Mouse (Mus musculus) left cerebral cortex, adult 9 months (tissue): ENCODE results near the gene Commd2.
A peak's percentile ranks its signal among the peaks of the same experiment; 100 is the strongest.

Experiments
- DNase-seq, 2 experiments: peaks; one replicate each; pipeline ENCODE4 v3.0.0; 2022; ENCODE audit warnings: low spot score in 2 of 2

The Commd2 gene

DNA sequence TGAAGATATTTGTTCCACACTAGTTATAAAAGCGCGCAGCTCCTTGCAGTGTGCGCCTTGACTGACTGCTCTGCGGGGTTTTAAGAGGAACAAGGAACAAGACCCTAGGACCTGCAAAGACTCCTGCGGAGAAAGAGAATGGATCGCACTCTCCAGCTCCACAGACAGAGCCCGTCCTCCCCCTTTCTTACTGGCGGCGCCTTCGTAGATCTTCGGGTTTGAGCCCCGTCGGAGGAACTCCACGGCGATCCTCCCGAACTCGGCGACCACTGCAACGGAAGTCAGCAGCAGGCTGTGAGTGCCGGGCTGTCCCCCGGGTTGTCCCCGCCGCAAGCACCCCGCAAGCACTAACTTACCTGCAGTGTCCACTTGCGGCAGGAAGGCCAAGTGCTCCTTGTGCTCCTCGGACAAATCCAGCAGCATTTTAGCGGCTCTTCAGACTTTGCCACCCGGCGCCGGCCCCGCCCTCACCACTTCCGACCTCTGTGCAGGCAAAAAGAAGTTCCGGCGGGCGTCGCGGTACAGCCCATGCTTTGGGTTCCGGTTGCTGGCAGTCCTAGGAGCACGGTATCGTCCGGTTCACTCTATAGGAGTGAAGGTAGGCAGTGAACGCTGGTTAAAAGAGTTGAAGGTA, at the start of gene Commd2:
Commd2 (minus strand) TSS at position 485 of the 634 bp plus-strand sequence.
- peak; percentile 46 to 91 for DNase-seq

DNA sequence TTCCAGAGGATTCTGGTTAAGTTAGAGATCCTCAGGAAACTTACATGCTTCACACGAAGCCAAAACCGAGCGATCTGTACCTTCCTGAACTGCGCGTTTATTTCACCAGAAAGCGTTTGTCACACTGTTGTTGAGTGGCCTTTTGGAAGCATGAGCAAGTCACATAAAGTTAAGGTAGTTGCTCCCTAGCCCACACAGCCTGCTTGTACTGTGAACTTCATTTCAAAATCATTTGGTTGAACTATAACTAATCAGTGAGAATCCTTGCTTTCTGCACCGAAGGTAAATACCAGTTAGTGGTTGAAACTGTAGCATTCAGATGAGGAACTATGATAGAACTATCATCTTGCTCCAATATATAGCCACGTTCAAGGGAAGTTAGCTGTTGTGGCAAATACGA, 45.3 kb upstream of the Commd2 start:
- no peak for DNase-seq

DNA sequence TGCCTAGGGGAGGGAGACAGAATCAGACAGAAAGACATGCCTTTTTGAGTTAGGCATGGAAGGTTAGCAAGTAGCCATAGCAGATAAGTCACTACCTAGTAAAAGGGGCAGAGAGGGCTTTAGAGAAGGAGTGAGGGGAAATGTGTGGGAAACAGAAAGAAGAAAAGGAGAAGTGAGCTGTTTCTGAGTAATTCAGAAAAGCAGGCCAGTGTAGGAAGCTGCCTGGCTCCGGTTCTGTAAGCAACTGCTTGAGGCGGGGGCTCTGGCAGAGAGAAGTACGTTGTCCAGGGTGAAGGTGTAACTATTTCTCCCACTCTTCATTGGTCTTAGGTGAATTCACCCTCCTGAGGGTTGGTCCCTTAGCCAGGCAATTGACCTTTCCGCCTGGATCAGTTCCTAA, 44.7 kb upstream of the Commd2 start:
- DNase-seq: no peak

DNA sequence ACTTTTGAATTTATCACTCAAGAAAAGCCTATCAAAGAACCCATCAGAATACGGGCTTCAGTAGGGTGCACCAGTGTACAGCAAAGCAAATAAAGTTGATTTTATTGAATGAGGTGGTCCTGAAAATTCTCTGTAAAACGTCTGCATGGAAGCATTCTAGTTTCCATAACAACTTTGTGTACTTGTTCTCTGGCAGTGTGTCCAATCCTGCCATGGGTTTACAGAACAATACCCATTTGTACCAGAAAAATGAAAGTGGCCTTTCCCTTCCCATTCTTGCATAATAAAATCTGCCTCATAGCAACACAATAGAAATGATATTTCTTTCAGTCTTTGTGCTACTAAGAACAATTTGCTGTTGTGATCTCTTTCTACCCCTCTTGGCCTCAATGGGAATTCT, 41.2 kb upstream of the Commd2 start, which contains the start of gene Ankub1:
Ankub1 (minus strand) TSS at position 81 of the 400 bp plus-strand sequence.
- DNase-seq: peak; percentile 19 to 22

DNA sequence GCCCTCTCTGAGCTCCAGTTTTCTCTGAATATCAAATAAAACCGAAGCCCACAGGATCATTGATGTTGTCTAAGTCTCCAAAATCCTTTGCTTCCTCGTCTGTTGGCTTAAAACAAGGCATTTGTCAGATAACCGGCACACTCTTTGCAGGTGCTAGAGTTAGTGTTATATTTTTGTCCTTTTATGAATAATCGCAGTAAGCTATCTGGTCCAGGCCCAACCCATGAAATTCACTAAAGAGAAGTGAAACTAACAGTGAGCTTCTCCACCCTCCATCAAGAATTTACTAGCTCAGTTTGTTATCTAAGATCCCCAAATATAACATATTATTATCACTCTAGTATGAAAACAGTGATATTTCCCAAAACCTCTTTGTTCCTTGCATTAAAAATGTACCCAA, 40.3 kb upstream of the Commd2 start:
- DNase-seq: no peak

DNA sequence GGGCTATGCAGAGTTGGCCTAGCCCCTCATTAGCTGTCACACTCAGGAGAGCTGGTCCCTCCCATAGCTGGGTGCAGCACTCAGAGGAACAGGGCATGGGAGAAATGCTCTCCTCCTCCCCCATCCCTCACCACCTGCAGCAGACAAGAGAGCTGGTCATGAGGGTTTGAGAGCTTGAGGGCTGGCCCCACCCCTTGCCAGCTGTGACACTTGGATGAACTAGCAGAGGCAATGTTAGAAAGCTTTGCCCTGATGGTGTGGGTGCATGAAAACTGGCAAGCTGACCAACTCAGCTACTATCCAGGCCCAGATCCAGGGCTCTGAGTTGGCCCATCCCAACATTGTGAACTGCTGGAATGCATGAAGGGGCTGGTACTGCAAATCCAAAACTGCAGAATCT, 26.3 kb upstream of the Commd2 start:
- DNase-seq: peak; percentile 35 to 36

DNA sequence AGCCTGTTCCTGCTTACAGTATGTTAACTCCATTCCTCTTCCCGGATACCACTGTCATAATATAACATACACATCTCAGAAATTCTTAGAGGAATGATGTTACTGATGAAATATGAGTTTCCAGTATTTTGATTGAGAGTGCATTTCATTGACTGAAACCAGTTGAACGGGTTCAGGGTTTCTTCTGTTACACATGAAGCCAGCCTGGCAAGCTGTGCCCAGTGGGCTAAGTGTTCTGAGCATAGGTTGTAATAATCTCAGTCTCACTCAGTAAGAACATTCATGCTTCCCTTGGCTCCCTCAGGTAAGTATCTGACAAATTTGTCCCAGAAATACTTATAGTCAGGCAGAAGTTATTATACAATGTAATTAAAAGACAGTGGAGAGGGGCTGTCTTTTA, 22.6 kb upstream of the Commd2 start:
- no peak for DNase-seq

DNA sequence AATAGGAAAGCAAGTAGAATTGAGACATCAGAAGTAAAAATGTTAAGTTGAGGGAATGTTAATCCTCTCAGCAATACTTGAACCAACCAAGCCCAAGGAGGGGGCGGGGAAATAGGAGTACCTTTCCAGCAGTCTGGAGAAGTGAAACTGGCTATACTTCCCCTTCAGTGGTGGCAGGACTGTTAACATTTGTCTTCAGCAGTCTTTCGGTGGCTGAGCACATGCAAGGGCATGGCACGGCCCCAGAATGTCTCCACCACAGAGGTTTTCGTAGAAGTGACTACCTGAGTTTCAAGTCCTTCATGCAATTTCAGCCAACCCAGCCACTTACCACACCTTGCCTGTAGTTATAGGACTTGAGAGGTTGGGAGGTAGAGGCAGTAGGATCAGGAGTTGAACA, 22.1 kb upstream of the Commd2 start:
- no peak for DNase-seq

DNA sequence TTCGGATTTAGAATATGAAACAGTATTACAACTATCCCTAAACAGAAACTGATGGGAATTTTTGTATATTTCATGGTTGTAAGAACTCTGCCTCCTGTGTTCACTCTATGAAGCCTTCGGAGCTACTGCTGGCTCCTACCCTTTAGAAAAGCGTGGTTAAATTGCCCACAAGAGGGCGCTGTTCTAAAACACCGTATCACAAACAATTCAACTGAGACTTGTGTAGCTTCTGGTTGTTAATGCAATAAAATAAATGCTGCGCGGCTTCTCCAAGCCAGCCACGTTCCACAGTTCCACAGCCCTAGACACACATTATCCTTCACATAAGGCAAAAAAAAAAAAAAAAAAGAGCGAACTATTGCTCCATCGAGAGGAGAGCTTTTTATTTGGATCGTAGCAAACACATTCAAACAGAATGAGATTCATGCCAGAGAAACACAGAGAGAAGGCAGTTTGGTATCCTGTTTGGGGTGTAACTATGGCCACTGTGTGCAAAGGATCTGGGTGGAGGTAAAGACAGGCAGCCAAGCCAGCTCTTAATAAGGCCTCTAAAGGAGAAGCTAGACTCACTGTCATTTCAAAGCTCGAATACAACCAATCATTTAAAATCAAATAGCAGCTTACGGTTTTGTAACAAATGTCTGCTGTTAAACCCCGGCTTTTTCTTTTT, 15.7 kb upstream of the Commd2 start:
- DNase-seq: peak in 1 of 2 experiments; percentile 88

DNA sequence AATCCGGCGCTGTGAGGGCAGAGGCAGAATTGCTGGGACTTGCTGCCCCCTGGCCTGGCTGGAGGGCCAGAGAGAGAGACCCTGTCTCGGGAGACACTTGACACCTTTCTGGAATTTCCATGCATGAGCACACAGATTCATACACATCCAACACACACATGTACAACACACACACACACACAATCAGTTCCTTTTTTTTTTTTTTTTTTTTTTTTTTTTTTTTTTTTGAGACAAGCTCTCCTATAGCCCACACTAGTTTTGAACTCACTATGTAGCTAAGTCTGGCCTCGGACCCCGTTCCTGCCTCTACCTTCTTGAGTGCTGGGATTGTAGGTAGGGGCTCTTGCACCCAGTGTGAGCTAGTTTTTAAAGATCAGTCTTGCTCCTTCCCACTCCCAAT, 14.4 kb upstream of the Commd2 start:
- no peak for DNase-seq

DNA sequence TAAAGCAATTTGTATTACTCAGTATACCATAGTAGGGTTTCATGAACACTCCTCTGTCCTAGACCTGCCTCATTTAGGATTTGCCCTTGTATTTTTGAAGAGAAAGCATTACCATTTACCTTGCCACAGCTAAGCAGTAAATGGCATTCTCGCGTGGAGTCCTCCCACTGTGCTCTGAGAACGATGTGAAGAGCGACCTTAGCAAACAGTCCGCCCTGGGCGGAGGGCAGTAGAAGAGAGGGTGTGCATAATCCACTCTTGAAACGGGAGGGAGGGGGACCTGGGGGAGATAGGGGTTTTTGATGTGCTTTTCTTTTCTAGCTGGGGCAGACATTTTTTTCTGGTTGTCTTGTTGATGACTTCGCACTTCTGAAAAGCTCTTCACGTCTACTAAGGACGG, 13.2 kb upstream of the Commd2 start:
- no peak for DNase-seq

DNA sequence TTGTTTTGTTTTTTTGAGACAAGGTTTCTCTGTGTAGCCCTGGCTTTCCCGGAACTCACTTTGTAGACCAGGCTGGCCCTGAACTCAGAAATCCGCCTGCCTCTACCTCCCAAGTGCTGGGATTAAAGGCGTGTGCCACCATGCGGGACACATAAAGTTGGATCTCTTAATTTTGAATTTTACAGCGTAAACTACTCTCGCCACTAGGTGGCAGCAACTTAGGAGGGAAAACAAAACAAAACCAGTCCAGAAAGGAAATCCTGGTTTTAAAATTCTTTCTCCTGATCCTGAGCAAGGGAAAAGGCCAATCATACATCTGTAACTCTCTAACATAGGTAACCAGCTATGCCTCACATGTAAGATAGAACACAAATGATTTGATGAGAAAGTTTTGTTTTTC, 12.2 kb upstream of the Commd2 start:
- DNase-seq: peak in 1 of 2 experiments; percentile 55

DNA sequence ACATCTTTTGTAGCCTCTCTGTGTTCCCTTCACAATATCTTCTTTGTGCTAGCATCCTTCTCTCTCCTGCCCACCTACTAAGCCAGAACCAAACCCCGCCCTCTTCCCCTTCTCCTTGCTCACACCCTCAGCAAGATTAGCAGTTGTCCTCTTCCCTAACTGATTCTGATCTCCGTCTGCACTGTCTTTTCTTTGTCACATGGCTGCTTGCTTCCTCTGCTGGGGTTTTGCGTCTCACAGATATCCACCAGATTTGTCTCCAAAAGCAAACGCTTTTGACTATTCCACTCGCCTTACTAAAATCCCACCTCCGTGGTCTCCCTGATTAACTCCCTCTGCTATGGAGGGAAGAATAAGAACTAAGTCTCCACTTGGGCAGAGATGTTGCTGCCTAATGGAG, 7.1 kb upstream of the Commd2 start:
- no peak for DNase-seq

DNA sequence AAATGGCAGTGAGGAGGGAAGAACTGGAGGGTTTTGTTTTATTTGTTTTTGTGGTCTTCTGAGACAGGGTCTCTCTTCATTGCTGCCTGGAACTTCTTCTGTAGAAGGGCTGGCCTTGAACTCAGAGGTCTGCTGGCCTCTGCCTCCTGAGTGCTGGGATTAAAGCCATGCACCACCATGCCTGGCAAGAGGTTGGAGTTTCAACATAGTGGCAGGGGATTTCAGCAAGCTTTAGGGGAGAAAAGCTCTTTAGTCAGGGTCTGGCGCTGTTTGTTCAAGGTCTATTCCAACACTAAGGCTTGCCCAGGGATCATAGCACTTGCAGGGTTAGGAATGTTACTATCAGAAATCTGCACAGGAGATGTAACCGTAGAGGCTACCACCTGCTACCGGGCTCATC, 2.1 kb upstream of the Commd2 start:
- DNase-seq: no peak

DNA sequence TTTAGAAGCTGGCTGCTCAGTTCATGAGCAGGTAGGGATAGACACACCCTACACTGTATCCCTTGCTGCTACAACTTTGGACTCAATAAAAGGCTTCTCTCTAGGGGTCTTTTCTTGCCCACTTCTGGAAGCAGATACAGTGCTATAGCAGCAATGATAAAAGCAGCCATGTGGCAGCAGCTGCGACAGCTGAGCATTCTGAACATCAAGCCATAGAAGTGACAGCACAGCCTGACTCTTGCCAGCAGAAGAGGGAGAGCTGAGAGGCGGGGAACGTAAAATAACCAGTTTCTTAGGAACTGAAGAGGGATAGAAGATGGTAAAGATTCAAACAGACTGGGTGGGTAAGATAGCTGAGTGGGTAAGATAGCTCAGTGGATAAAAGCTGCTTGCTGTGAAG, 970 bp upstream of the Commd2 start:
- DNase-seq: no peak

DNA sequence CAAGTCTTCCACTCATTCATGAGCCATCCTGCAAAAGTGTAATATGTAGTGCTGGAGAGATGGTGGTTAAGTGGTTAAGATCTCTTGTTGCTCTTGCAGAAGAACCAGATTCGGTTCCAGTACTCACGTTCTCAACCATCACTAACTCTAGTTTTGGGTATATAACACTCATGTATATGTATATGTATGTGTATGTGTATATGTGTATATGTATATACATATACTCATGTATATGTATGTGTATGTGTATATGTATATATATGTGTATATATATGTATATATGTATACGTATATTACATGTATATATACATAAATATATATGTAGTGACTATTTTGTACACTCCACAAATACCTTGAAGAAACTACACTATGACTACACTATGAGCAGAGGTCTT, 347 bp upstream of the Commd2 start:
- DNase-seq: no peak

DNA sequence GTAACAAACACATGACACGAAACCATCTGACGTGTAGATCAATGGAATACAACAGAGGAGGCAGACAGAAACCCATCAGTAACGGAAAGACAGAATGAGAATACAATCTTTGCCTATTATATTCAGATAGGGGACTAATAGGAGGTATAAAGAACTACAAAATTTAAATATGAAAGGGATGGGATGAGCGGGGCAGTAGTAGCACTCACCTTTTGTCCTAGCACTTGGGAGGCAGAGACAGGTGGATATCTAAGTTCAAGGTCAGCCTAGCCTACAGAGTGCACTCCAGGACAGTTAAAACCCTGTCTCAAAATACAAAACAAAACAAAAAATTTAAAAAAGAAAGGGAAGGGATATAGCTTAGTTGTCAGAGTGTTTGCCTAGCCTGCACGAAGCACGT, 8.3 kb downstream of the Commd2 start:
- DNase-seq: no peak

DNA sequence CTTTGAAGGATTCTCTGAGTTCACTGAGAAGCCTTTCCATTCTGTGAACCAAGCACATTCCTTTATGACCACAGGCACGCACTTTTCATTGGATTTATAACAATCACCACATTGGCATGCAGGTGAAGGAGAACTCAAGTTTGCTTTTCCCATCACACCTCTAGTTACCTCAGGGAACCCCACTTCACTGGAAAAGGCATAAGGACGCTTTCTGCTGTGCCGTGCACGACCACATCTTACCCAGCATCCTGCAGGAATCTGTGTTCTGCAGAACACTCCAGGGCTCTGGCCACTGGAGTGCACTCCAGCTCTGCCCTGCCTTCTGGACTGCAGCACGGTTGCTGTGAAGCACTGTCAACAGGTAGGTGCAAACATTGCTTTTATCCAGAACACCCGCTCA, 13.9 kb downstream of the Commd2 start:
- no peak for DNase-seq

DNA sequence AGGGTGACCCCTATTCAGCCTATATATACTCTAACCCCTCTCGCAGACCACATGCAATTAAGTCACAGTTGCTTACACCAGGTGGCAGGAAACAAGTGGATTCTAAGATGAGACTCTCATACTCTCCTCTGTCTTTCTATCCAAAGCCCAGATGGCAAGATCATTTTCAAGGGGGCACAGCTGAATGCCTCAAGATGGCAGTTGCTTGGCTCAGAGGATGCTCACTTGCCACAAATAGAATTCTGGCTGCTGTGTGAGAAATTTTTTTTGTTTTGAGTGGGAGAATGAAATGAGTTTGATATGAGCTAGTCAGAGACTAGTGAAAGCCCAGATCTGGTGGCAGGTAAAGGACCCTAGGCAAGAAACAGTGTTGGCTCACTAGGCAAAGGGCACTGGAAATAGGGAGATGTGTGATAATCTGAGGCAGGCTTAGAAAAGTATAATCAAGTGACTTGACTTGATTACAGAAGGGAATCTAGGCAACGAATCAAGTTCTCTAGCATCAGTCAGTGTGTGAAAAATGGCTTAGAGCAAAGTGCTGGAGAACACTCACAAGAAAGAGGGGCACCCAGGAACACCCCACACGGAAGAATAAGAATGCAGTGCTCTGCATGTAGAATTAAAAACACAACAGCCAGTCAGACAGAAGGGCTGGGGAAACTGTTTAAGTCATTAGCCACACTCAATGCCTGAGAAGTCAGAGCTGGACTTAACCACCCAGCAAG, 16.6 kb downstream of the Commd2 start:
- peak in 1 of 2 experiments; percentile 21 for DNase-seq

DNA sequence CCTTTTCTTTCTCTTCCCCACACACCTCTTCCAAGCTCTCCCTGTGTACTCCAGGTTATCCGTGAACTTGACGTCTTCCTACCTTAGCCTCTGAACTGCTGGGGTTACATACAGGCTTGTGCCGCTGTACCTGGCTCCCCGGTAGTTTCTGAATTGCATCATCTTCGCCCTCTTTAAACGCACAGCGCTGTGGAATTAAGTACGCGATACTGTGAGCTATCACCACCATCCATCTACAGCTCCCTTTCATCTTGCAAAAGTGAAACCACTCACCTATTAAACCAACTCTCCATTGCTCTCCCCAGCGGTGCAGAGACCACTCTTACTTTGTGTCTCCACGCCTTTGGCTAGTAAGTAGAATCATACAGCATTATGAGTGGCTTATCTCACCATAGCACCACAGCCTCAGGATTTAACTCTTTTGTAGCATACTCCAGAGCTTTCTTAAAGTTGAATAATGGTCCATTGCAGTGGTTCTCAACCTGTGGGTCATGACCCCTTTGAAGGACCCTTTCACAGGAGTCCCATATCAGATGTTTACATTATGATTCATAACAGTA, 24.5 kb downstream of the Commd2 start:
- DNase-seq: no peak

DNA sequence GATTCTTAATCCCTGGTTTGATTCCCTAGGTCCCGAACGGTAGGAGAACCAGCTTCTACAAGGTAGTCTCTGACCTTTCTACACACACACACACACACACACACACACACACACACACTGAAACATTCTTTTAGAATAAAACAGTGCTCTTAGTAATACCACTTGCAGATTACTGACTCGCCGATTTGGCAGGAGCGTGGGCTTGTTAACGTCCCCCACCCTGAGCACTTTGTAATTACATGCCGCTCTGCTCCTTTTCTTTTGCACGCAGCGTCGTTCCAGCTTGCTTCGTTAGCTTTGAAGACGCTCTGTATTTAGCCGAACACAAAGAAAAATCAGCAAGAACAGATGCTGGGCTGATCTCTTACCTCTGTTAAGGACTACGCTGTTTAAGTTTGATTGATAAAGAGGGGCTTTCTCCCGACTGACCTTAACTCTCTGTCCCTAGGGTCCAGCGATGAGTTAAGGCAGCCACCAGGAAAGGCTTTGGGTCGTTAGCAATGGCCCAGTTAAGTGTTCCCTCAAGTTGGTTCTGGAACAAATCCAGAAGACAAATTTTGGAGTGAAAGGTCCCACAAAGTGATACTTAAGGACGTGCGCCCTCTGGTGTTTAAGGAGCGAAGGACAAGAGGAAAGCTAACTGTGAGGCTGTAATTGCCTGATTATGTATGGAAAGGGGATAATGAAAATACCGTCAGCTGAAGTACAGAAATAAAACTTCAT, 26.1 kb downstream of the Commd2 start:
- DNase-seq: peak in 1 of 2 experiments; percentile 68

DNA sequence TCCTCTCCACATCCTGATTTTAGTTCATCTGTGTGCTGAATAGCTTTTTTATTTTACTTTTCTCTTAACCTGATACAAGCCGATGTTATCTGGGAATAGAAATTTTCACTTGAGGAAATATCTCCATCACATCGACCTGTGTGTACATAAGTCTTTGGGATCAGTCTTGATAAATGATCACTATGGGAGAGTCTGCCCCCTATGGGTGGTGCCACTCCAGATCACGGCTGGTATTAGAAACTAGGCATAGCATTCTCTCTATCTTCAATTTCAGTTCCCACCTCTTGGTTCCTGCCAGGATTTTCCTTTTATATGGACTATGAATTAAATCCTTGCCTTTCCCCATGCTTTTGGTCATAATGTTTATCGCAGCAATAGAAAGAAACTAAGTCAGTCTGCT, 31.8 kb downstream of the Commd2 start:
- DNase-seq: no peak
